Mouse (Mus musculus) lung, embryonic 15.5 days (tissue): ENCODE results near the gene Nfia. TPM values are rescaled to one million over a fixed set of nuclear protein-coding genes. Genes with fewer than 3 reads are reported as not detected.
A peak's percentile ranks its signal among the peaks of the same experiment; 100 is the strongest.

Experiments
- ATAC-seq: fragments of 200-750 bp; cut with Nextera tagmentation; 2 replicates; pipeline ENCODE4 v1.8.0; 2017; ENCODE audit warnings: moderate number of reproducible peaks, borderline replicate concordance; ENCODE audit not compliant: low FRiP score, low TSS enrichment; ENCODE audit errors: extremely low read depth
- H3K27ac ChIP-seq: fragments of 300-500 bp; sonication (generic); 2 replicates; pipeline ENCODE4 v1.5.1; 2015; ENCODE audit warnings: moderate library complexity, mild to moderate bottlenecking, inconsistent platforms
- H3K27me3 ChIP-seq: fragments of 300-500 bp; sonication (generic); 2 replicates; pipeline ENCODE4 v1.6.1; 2015; ENCODE audit warnings: inconsistent platforms
- H3K36me3 ChIP-seq: fragments of 300-500 bp; sonication (generic); 2 replicates; pipeline ENCODE4 v1.6.1; 2015; ENCODE audit warnings: inconsistent platforms
- H3K4me1 ChIP-seq: fragments of 300-500 bp; sonication (generic); 2 replicates; pipeline ENCODE4 v1.6.1; 2015; ENCODE audit warnings: inconsistent platforms
- H3K4me2 ChIP-seq: fragments of 300-500 bp; sonication (generic); 2 replicates; pipeline ENCODE4 v1.6.1; 2015; ENCODE audit warnings: inconsistent platforms, mild to moderate bottlenecking, moderate library complexity
- H3K4me3 ChIP-seq: fragments of 300-500 bp; sonication (generic); 2 replicates; pipeline ENCODE4 v1.5.1; 2015; ENCODE audit warnings: mild to moderate bottlenecking, inconsistent platforms
- H3K9ac ChIP-seq: fragments of 300-500 bp; sonication (generic); 2 replicates; pipeline ENCODE4 v1.6.1; 2015; ENCODE audit warnings: inconsistent platforms
- H3K9me3 ChIP-seq: fragments of 300-500 bp; sonication (generic); 2 replicates; pipeline ENCODE4 v1.6.1; 2016; ENCODE audit warnings: inconsistent platforms
- WGBS: fragments of 180-500 bp; shearing (Covaris S2); methylation state at CpG from one replicate; pipeline ENCODE4 v1.1.7; 2015; 5-methylcytosine and 5-hydroxymethylcytosine counted together
- polyA plus RNA-seq: library from polyadenylated mRNA; unstranded; fragments of >200 nt; fragmentation: Nextera tagmentation; extraction: Ambion mirVana; gene quantifications from 2 replicates; pipeline ENCODE4 v1.2.1, GENCODE M21; 2015

Gene Nfia
- polyA plus RNA-seq, 1 experiment from 2014 or later, result 50.2 TPM

DNA sequence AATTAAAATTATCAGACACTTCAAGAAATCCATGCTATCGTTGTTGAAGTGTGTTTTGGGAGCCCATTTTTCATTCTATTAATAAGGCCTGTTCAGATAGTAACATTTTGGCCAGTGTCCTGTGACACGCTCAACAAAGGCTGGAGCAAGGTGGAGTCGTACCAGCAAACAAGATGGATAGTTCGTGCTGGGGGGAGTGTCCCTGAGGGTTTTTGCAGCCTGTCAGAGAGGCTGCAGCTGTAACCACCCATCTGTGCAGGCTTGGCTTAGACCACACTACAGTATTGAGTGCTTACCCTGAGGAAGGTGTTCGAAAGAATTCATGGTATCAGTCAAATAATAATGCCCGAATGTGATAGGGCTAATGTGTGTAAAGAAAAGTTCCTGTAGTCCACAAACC lies 139.6 kb downstream of the Nfia start:
- Histone ChIP-seq H3K4me3 (no peak overlapping the region), H3K4me1 (peaks cover 30% of the 10 kb centered on the region), H3K4me2 (no peak overlapping the region), H3K9ac (no peak overlapping the region), H3K36me3 (no peaks in the 10 kb centered on the region), H3K27ac (no peak overlapping the region), H3K27me3 (no peaks in the 10 kb centered on the region), H3K9me3 (no peaks in the 10 kb centered on the region)
- no peak for ATAC-seq
- 65% methylated on average over 6 of the region's 6 CpGs for WGBS

- Histone ChIP-seq H3K9me3 (no peaks in the 10 kb centered on the region), H3K4me3 (no peak overlapping the region), H3K36me3 (no peaks in the 10 kb centered on the region), H3K4me1 (peaks cover 27% of the 10 kb centered on the region), H3K9ac (no peak overlapping the region), H3K27me3 (no peaks in the 10 kb centered on the region), H3K4me2 (no peak overlapping the region), H3K27ac (no peak overlapping the region)
- 93% methylated on average over 11 of the region's 11 CpGs for WGBS
- ATAC-seq, result no peak
Observed at GRCm38 (mm10) chr4:97912560-97912959, 140.0 kb downstream of the Nfia start.

DNA sequence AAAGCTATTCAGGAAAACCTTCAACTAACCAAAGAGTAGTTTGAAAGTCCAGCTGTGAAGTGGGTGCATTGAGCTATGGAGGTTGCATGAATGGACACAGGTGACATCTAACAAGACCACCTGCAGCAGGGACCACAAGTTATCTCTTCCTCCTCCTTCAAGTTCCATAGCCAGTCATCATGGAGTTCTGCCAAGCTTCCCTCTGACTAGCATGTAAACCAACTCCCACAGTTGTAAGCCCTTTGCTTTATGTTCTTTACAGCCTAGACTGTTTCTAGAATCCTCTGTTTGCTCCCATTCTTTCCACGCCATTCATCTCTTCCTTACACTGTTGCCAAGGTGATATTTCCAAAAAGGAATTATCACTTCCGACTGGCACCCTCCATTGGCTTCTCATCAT lies 141.8 kb downstream of the Nfia start:
- no peaks in the 10 kb centered on the region for H3K36me3 ChIP-seq
- no peak overlapping the region for H3K9ac ChIP-seq
- peaks cover 21% of the 10 kb centered on the region for H3K4me1 ChIP-seq
- no peaks in the 10 kb centered on the region for H3K9me3 ChIP-seq
- H3K27ac ChIP-seq, result no peak overlapping the region
- WGBS, result 87% methylated on average over 2 of the region's 2 CpGs
- H3K4me2 ChIP-seq, result no peak overlapping the region
- no peaks in the 10 kb centered on the region for H3K27me3 ChIP-seq
- no peak for ATAC-seq
- no peak overlapping the region for H3K4me3 ChIP-seq

GRCm38 (mm10) chr4:97914761-97915160 lies 142.2 kb downstream of the Nfia start:
- no peak for ATAC-seq
- Histone ChIP-seq H3K27ac (no peak overlapping the region), H3K27me3 (no peaks in the 10 kb centered on the region), H3K9ac (no peak overlapping the region), H3K9me3 (no peaks in the 10 kb centered on the region), H3K4me2 (no peak overlapping the region), H3K36me3 (no peaks in the 10 kb centered on the region), H3K4me3 (no peak overlapping the region), H3K4me1 (peaks cover 21% of the 10 kb centered on the region)
- WGBS, result 87% methylated on average over 5 of the region's 5 CpGs

- H3K4me1 ChIP-seq, result peaks cover 12% of the 10 kb centered on the region
Observed at GRCm38 (mm10) chr4:97917568-97917967, 145.0 kb downstream of the Nfia start.

GRCm38 (mm10) chr4:97918675-97919074 lies 146.1 kb downstream of the Nfia start:
- Histone ChIP-seq H3K4me1 (peaks cover 12% of the 10 kb centered on the region), H3K9me3 (no peaks in the 10 kb centered on the region), H3K27me3 (no peaks in the 10 kb centered on the region), H3K4me2 (no peak overlapping the region), H3K9ac (no peak overlapping the region), H3K36me3 (no peaks in the 10 kb centered on the region), H3K27ac (no peak overlapping the region), H3K4me3 (no peak overlapping the region)
- no peak for ATAC-seq
- 38% methylated on average over 3 of the region's 3 CpGs for WGBS

More at GRCm38 (mm10) chr4:97917568-97917967, 145.0 kb downstream of the Nfia start:
- no peaks in the 10 kb centered on the region for H3K27me3 ChIP-seq
- H3K9me3 ChIP-seq, result no peaks in the 10 kb centered on the region
- H3K4me2 ChIP-seq, result no peak overlapping the region
- no peak overlapping the region for H3K27ac ChIP-seq
- ATAC-seq, result no peak
- no peak overlapping the region for H3K9ac ChIP-seq
- WGBS, result 82% methylated on average over 6 of the region's 6 CpGs
- no peaks in the 10 kb centered on the region for H3K36me3 ChIP-seq
- H3K4me3 ChIP-seq, result no peak overlapping the region

- Histone ChIP-seq H3K36me3 (no peaks in the 10 kb centered on the region), H3K9me3 (no peaks in the 10 kb centered on the region), H3K9ac (no peak overlapping the region), H3K4me2 (no peak overlapping the region), H3K4me3 (no peak overlapping the region), H3K4me1 (peaks cover 22% of the 10 kb centered on the region), H3K27me3 (no peaks in the 10 kb centered on the region), H3K27ac (no peak overlapping the region)
- no peak for ATAC-seq
- 79% methylated on average over 2 of the region's 2 CpGs for WGBS
Observed at GRCm38 (mm10) chr4:97919773-97920172, 147.2 kb downstream of the Nfia start.

- H3K9ac ChIP-seq, result no peak overlapping the region
- H3K27me3 ChIP-seq, result no peaks in the 10 kb centered on the region
- no peak for ATAC-seq
- H3K4me3 ChIP-seq, result no peak overlapping the region
- H3K27ac ChIP-seq, result peak overlapping the region; percentile 71
- H3K9me3 ChIP-seq, result no peaks in the 10 kb centered on the region
- peaks cover 29% of the 10 kb centered on the region for H3K4me1 ChIP-seq
- WGBS, result 46% methylated on average over 10 of the region's 10 CpGs
- H3K36me3 ChIP-seq, result no peaks in the 10 kb centered on the region
- H3K4me2 ChIP-seq, result peak overlapping the region; percentile 31; the same call in 1 of the 2 replicates
Observed at GRCm38 (mm10) chr4:97920287-97921079, 147.9 kb downstream of the Nfia start.

DNA sequence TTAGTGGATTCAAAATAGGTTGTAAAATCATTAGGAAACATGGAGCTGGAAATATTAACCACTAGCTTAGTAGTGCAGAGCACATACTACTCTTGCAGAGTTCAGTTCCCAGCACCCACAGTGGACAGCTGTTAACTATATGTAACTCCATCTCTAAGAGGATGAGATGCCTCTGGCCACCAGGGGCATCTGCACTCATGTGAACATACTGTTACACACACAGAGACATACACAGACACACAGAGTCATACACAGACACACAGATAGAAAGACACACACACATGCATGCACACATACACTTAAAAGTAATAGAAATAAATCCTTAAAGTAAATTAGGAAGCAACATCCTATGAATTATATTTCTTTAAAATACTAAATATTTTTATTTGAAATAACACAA lies 149.1 kb downstream of the Nfia start:
- H3K9ac ChIP-seq, result no peak overlapping the region
- H3K4me2 ChIP-seq, result no peak overlapping the region
- no peaks in the 10 kb centered on the region for H3K27me3 ChIP-seq
- peaks cover 38% of the 10 kb centered on the region for H3K4me1 ChIP-seq
- H3K9me3 ChIP-seq, result no peaks in the 10 kb centered on the region
- H3K27ac ChIP-seq, result no peak overlapping the region
- H3K36me3 ChIP-seq, result no peaks in the 10 kb centered on the region
- no peak overlapping the region for H3K4me3 ChIP-seq
- ATAC-seq, result no peak

- H3K36me3 ChIP-seq, result no peaks in the 10 kb centered on the region
- no peaks in the 10 kb centered on the region for H3K9me3 ChIP-seq
- no peak overlapping the region for H3K27ac ChIP-seq
- H3K4me2 ChIP-seq, result 0 out of 2 replicates have a peak overlapping the region, but pooled peaks have one; percentile 38
- ATAC-seq, result no peak
- H3K4me1 ChIP-seq, result peaks cover 45% of the 10 kb centered on the region
- no peaks in the 10 kb centered on the region for H3K27me3 ChIP-seq
- no peak overlapping the region for H3K4me3 ChIP-seq
- no peak overlapping the region for H3K9ac ChIP-seq
- 66% methylated on average over 5 of the region's 5 CpGs for WGBS
Observed at GRCm38 (mm10) chr4:97923248-97923647, 150.7 kb downstream of the Nfia start.

GRCm38 (mm10) chr4:97923876-97924316 lies 151.4 kb downstream of the Nfia start:
- Histone ChIP-seq H3K4me2 (peak overlapping the region; percentile 38), H3K9ac (no peak overlapping the region), H3K27ac (peak overlapping the region; percentile 81), H3K9me3 (no peaks in the 10 kb centered on the region), H3K4me1 (peaks cover 40% of the 10 kb centered on the region), H3K36me3 (no peaks in the 10 kb centered on the region), H3K27me3 (no peaks in the 10 kb centered on the region), H3K4me3 (no peak overlapping the region)
- 27% methylated on average over 8 of the region's 8 CpGs for WGBS
- peak; percentile 65 for ATAC-seq

DNA sequence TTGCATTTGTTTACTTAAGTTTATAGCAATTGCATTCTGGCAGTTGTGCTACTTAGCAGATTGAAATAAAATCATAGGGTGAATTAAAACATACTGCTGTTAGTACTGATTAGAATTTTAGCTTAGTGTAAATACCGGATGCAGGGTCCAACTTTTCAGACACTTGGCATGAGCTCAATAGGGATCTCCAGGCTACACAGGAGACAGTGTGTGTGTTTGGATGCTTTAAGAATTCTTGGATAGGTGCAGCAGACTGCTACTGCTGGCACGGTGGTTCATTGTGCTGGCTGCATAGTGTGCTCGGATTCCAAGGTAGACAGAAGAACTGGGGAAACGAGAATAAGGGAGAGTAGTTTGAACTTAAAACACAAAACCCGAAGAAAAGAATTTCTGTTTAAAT lies 151.9 kb downstream of the Nfia start:
- Histone ChIP-seq H3K27me3 (no peaks in the 10 kb centered on the region), H3K9me3 (no peaks in the 10 kb centered on the region), H3K27ac (peak overlapping the region; percentile 81), H3K4me3 (no peak overlapping the region), H3K4me2 (peak overlapping the region; percentile 38), H3K9ac (no peak overlapping the region), H3K4me1 (peaks cover 40% of the 10 kb centered on the region), H3K36me3 (no peaks in the 10 kb centered on the region)
- 31% methylated on average over 5 of the region's 5 CpGs for WGBS
- ATAC-seq, result peak; percentile 70
